Mouse (Mus musculus) heart, embryonic 14.5 days (tissue): ENCODE data around the gene Aco2. TPM values are rescaled to one million over a fixed set of nuclear protein-coding genes. Genes with fewer than 3 reads are reported as not detected.

Source experiments
- ATAC-seq: fragments of 200-750 bp; cut with Nextera tagmentation; 2 replicates; pipeline ENCODE4 v1.8.0; 2017; ENCODE audit warnings: low read depth, moderate TSS enrichment; ENCODE audit not compliant: insufficient number of reproducible peaks, insufficient read depth, low FRiP score
- H3K27ac ChIP-seq, 2 experiments: fragments of 200-500 bp in 1 of 2; fragments of 300-500 bp in 1 of 2; sonication (generic) in 1 of 2; replicated peaks in 1 of 2; 2 replicates each; pipeline ENCODE4 v1.5.1; 2012 to 2014; ENCODE audit warnings: low read depth in 2 of 2, low read length in 2 of 2, control low read depth in 1 of 2, mild to moderate bottlenecking in 1 of 2, mixed read lengths in 1 of 2; ENCODE audit not compliant: control insufficient read depth in 1 of 2, insufficient read depth in 1 of 2
- H3K27me3 ChIP-seq: fragments of 300-500 bp; sonication (generic); 2 replicates; pipeline ENCODE4 v1.6.1; 2014; ENCODE audit warnings: mild to moderate bottlenecking, low read length, control low read depth; ENCODE audit not compliant: control insufficient read depth, insufficient read depth
- H3K36me3 ChIP-seq: fragments of 300-500 bp; sonication (generic); 2 replicates; pipeline ENCODE4 v1.6.1; 2014; ENCODE audit warnings: mild to moderate bottlenecking, control low read depth, low read length, mixed read lengths; ENCODE audit not compliant: control insufficient read depth, insufficient read depth
- H3K4me1 ChIP-seq, 2 experiments: fragments of 200-500 bp in 1 of 2; fragments of 300-500 bp in 1 of 2; sonication (generic) in 1 of 2; 2 replicates each; pipeline ENCODE4 v1.6.1; 2012 to 2014; ENCODE audit warnings: low read length in 2 of 2, control low read depth in 1 of 2, mixed read lengths in 1 of 2; ENCODE audit not compliant: control insufficient read depth in 2 of 2, insufficient read depth in 2 of 2
- H3K4me2 ChIP-seq: fragments of 300-500 bp; sonication (generic); 2 replicates; pipeline ENCODE4 v1.6.1; 2014; ENCODE audit warnings: mild to moderate bottlenecking, low read length
- H3K4me3 ChIP-seq, 2 experiments: fragments of 200-500 bp in 1 of 2; fragments of 300-500 bp in 1 of 2; sonication (generic) in 1 of 2; 2 replicates each; pipeline ENCODE4 v1.5.1; 2012 to 2014; ENCODE audit warnings: low read length in 2 of 2, mild to moderate bottlenecking in 2 of 2, control low read depth in 1 of 2, low read depth in 1 of 2, moderate library complexity in 1 of 2; ENCODE audit not compliant: control insufficient read depth in 1 of 2, insufficient read depth in 1 of 2
- H3K9ac ChIP-seq: fragments of 300-500 bp; sonication (generic); 2 replicates; pipeline ENCODE4 v1.6.1; 2014; ENCODE audit warnings: mild to moderate bottlenecking, low read length
- H3K9me3 ChIP-seq: fragments of 300-500 bp; sonication (generic); 2 replicates; pipeline ENCODE4 v1.6.1; 2016; ENCODE audit warnings: low read length, control low read depth; ENCODE audit not compliant: control insufficient read depth
- WGBS: fragments of 180-500 bp; shearing (Covaris S2); extraction: QIAGEN DNeasy Blood & Tissue Kit; methylation state at CpG from one replicate; pipeline ENCODE4 v1.1.7; 2014; 5-methylcytosine and 5-hydroxymethylcytosine counted together
- polyA plus RNA-seq: library from polyadenylated mRNA; unstranded; fragments of >200 nt; fragmentation: Nextera tagmentation; extraction: Ambion mirVana; gene quantifications from 2 replicates; pipeline ENCODE4 v1.2.1, GENCODE M21; 2014

Aco2 gene
- polyA plus RNA-seq, 1 experiment from 2014 or later: 571 TPM

GRCm38 (mm10) chr15:81860471-81861135, 11.5 kb upstream of the Aco2 start:
- H3K9ac ChIP-seq: 0 out of 2 replicates have a peak overlapping the region, but pooled peaks have one; percentile 18
- WGBS: 36% methylated on average over 8 of the region's 8 CpGs
- no peak for ATAC-seq

DNA sequence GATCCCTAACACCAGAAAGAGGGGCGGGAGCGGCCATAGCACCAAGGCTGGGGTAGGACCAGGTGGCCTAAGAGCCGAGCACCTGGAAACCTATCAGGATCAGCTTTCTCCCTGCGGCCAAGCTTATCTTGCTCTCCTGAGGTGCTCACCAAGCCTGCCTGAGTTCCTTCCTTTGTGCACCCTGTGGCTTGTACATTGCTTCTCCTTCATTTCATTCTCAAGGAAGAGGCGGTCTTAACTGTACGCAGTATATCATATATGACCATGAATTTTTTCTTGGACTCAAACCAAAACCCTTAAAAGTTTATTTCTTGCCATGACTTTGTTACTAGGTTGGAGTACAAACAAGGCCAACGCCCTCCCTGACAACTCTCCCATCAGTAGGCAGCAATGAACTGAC, 7.9 kb upstream of the Aco2 start:
- WGBS: 91% methylated on average over 7 of the region's 7 CpGs
- Histone ChIP-seq H3K9ac (no peak overlapping the region), H3K27ac (no peak overlapping the region), H3K36me3 (peaks cover 57% of the 10 kb centered on the region), H3K27me3 (no peaks in the 10 kb centered on the region), H3K9me3 (no peaks in the 10 kb centered on the region), H3K4me3 (no peak overlapping the region), H3K4me1 (peaks cover 2 to 3% of the 10 kb centered on the region in 2 experiments; a peak in 2 of 4 replicates), H3K4me2 (no peak overlapping the region)
- ATAC-seq: no peak

More at GRCm38 (mm10) chr15:81860471-81861135, 11.5 kb upstream of the Aco2 start:
- peak overlapping the region; percentile 94 for H3K4me2 ChIP-seq
- H3K4me3 ChIP-seq: peak overlapping the region in 1 of 2 experiments; percentile 84; a peak in 2 of 4 replicates
- no peaks in the 10 kb centered on the region for H3K27me3 ChIP-seq
- peaks cover 21% of the 10 kb centered on the region for H3K36me3 ChIP-seq
- H3K27ac ChIP-seq: peak overlapping the region; percentile 64 to 65
- no peaks in the 10 kb centered on the region for H3K9me3 ChIP-seq
- H3K4me1 ChIP-seq: peaks cover 4 to 8% of the 10 kb centered on the region in 2 experiments; a peak in 3 of 4 replicates

DNA sequence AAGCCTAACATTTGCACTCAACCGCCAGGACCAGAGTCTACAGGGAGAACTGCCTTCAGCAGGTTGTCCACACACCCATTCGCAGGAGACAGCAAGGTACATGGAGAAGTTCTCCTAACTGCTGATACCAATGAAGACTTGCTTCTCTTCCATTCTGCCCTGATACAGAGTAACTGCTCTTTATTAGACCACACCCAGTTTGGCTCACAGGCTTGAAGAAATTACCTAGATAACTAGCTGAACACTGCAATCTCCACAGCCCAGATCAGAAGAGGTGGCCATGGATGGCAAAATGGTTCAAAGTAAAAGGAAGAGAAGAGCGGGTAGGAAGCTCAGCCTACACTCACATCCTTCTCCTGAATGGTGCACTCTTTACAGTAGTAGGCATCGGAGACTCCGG, 2.1 kb upstream of the Aco2 start:
- H3K4me1 ChIP-seq: peaks cover 4 to 17% of the 10 kb centered on the region in 2 experiments; a peak in 3 of 4 replicates
- 97% methylated on average over 5 of the region's 5 CpGs for WGBS
- no peaks in the 10 kb centered on the region for H3K27me3 ChIP-seq
- ATAC-seq: no peak
- H3K9ac ChIP-seq: no peak overlapping the region
- no peak overlapping the region for H3K4me3 ChIP-seq
- no peak overlapping the region for H3K27ac ChIP-seq
- no peak overlapping the region for H3K4me2 ChIP-seq
- peaks cover 57% of the 10 kb centered on the region for H3K36me3 ChIP-seq
- no peaks in the 10 kb centered on the region for H3K9me3 ChIP-seq

GRCm38 (mm10) chr15:81871604-81872261, 376 bp upstream of the Aco2 start, which contains the start of gene Phf5a:
Gene Phf5a, minus strand, starts transcription at chr15:81871911.
- peak within 1 kb of the TSS; percentile 99 to 100 for H3K27ac ChIP-seq
- peak within 1 kb of the TSS; percentile 99 for H3K9ac ChIP-seq
- peaks cover 39% of the 10 kb centered on the region for H3K36me3 ChIP-seq
- H3K4me1 ChIP-seq: peaks cover 4 to 17% of the 10 kb centered on the region in 2 experiments; a peak in 3 of 4 replicates
- no peaks in the 10 kb centered on the region for H3K27me3 ChIP-seq
- under 1% methylated on average over 30 of the region's 30 CpGs for WGBS
- peak; percentile 86 for ATAC-seq
- H3K9me3 ChIP-seq: no peaks in the 10 kb centered on the region
- peak within 1 kb of the TSS; percentile 93 for H3K4me2 ChIP-seq
- peak within 1 kb of the TSS; percentile 67 to 99 for H3K4me3 ChIP-seq

- H3K36me3 ChIP-seq: 0 out of 2 replicates have a peak, but pooled peaks cover 6% of the 10 kb centered on the region
- H3K4me1 ChIP-seq: peaks cover 12 to 37% of the 10 kb centered on the region in 2 experiments
- H3K27ac ChIP-seq: peak overlapping the region; percentile 3 to 61
- H3K4me2 ChIP-seq: peak overlapping the region; percentile 41
- peak; percentile 60; the same call in 1 of the 2 replicates for ATAC-seq
- no peaks in the 10 kb centered on the region for H3K9me3 ChIP-seq
- 14% methylated on average over 5 of the region's 5 CpGs for WGBS
- no peaks in the 10 kb centered on the region for H3K27me3 ChIP-seq
- H3K4me3 ChIP-seq: no peak overlapping the region
- peak overlapping the region; percentile 44; the same call in 1 of the 2 replicates for H3K9ac ChIP-seq
These were observed 7.7 kb downstream of the Aco2 start for GRCm38 (mm10) chr15:81879531-81880401.

- ATAC-seq: no peak
- Histone ChIP-seq H3K4me3 (no peak overlapping the region), H3K9me3 (no peaks in the 10 kb centered on the region), H3K36me3 (peaks cover 17% of the 10 kb centered on the region), H3K4me2 (no peak overlapping the region), H3K27ac (no peak overlapping the region), H3K27me3 (no peaks in the 10 kb centered on the region), H3K4me1 (peaks cover 12 to 43% of the 10 kb centered on the region in 2 experiments), H3K9ac (no peak overlapping the region)
- WGBS: 84% methylated on average over 3 of the region's 3 CpGs
These were observed 10.2 kb downstream of the Aco2 start for GRCm38 (mm10) chr15:81882348-81882747.

- Histone ChIP-seq H3K4me2 (no peak overlapping the region), H3K36me3 (peaks cover 48% of the 10 kb centered on the region), H3K4me3 (no peak overlapping the region), H3K4me1 (peaks cover 3 to 19% of the 10 kb centered on the region in 2 experiments), H3K9me3 (no peaks in the 10 kb centered on the region), H3K27ac (no peak overlapping the region), H3K27me3 (no peaks in the 10 kb centered on the region), H3K9ac (no peak overlapping the region)
- ATAC-seq: no peak
- WGBS: 93% methylated on average over 3 of the region's 3 CpGs
These were observed 13.4 kb downstream of the Aco2 start for GRCm38 (mm10) chr15:81885418-81885934.
